Mouse (Mus musculus): ENCODE results near the gene Kansl1. TPM values are rescaled to one million over a fixed set of nuclear protein-coding genes. Genes with fewer than 3 reads are reported as not detected.
A peak's percentile ranks its signal among the peaks of the same experiment; 100 is the strongest.
"Not testable (repeated sequence)": the region's sequence is repeated elsewhere in the genome, so short reads cannot be mapped to it uniquely, and the experiment has no call there.

Gene Kansl1
- total and polyA plus RNA-seq, 3 experiments: 31.7 to 143 (median 100) TPM

DNA sequence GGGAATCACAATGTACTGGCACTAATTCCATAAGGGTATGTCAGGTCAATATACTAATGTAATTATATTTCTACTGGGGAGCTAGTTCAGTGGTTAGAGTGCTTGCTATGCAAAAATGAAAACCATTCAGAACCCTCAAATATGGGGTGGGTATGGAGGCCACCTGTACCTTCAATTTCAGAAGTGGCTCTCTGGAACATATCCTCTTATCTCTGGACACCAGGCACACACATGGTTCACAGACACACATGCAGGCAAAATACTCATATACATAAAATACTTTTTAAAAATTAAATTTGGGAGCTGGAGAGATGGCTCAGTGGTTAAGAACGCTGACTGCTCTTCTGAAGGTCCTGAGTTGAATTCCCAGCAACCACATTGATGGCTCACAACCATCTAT lies 16.0 kb downstream of the Kansl1 start:
- Histone ChIP-seq H3K4me3 (ENCODE audit: low read depth, low read length) (no peak overlapping the region), H3K4me1 (ENCODE audit: insufficient read depth, low read depth, low read length) (peaks cover 7% of the 10 kb centered on the region; the same call in 1 of the 2 replicates), H3K27me3 (ENCODE audit: insufficient read depth, low read length) (no peaks in the 10 kb centered on the region), H3K9me3 (replicated peaks) (no peaks in the 10 kb centered on the region), H3K36me3 (replicated peaks) (peaks cover 13% of the 10 kb centered on the region)
- DNase-seq (ENCODE audit: low spot score) (no peak), ATAC-seq (ENCODE audit: extremely low read depth, insufficient number of reproducible peaks, low FRiP score, poor library complexity, severe bottlenecking) (no peak)
- TF ChIP-seq POLR2AphosphoS5 (IDR thresholded peaks at IDR 0.05; ENCODE audit: insufficient replicate concordance, low read depth, low read length): no peak
- TF ChIP-seq GATA2 (IDR thresholded peaks at IDR 0.05; ENCODE audit: borderline replicate concordance, low read depth, low read length): no peak
- no peak for TF ChIP-seq GATA1 (IDR thresholded peaks at IDR 0.05; ENCODE audit: borderline replicate concordance, low read length)
- no peak for TF ChIP-seq CTCF (IDR thresholded peaks at IDR 0.05; ENCODE audit: low read depth, low read length)
- TF ChIP-seq TAL1 (conservative IDR thresholded peaks at IDR 0.05; ENCODE audit: low read depth, low read length): 0 out of 2 replicates have a peak, but pooled peaks have one; percentile 24

GRCm38 (mm10) chr11:104451239-104451638 lies 17.4 kb downstream of the Kansl1 start:
- no peaks in the 10 kb centered on the region for H3K9me3 ChIP-seq (replicated peaks)
- H3K36me3 ChIP-seq (replicated peaks): peaks cover 15% of the 10 kb centered on the region
- H3K4me3 ChIP-seq (ENCODE audit: low read depth, low read length): no peak overlapping the region
- ATAC-seq (ENCODE audit: extremely low read depth, insufficient number of reproducible peaks, low FRiP score, poor library complexity, severe bottlenecking): no peak
- H3K4me1 ChIP-seq (ENCODE audit: insufficient read depth, low read depth, low read length): peaks cover 20% of the 10 kb centered on the region
- TF ChIP-seq GATA2 (IDR thresholded peaks at IDR 0.05; ENCODE audit: borderline replicate concordance, low read depth, low read length) (no peak), TAL1 (conservative IDR thresholded peaks at IDR 0.05; ENCODE audit: low read depth, low read length) (no peak), CTCF (IDR thresholded peaks at IDR 0.05; ENCODE audit: low read depth, low read length) (no peak), GATA1 (IDR thresholded peaks at IDR 0.05; ENCODE audit: borderline replicate concordance, low read length) (no peak), POLR2AphosphoS5 (IDR thresholded peaks at IDR 0.05; ENCODE audit: insufficient replicate concordance, low read depth, low read length) (no peak)
- no peak for DNase-seq (ENCODE audit: low spot score)
- H3K27me3 ChIP-seq (ENCODE audit: insufficient read depth, low read length): no peaks in the 10 kb centered on the region

GRCm38 (mm10) chr11:104448499-104448898 lies 20.2 kb downstream of the Kansl1 start:
- peaks cover 15% of the 10 kb centered on the region for H3K36me3 ChIP-seq (replicated peaks)
- DNase-seq (ENCODE audit: low spot score); H3K9me3 ChIP-seq (replicated peaks); H3K4me3 ChIP-seq (ENCODE audit: low read depth, low read length); H3K27me3 ChIP-seq (ENCODE audit: insufficient read depth, low read length); ATAC-seq (ENCODE audit: extremely low read depth, insufficient number of reproducible peaks, low FRiP score, poor library complexity, severe bottlenecking): not testable (repeated sequence)
- H3K4me1 ChIP-seq (ENCODE audit: insufficient read depth, low read depth, low read length): peaks cover 29% of the 10 kb centered on the region

DNA sequence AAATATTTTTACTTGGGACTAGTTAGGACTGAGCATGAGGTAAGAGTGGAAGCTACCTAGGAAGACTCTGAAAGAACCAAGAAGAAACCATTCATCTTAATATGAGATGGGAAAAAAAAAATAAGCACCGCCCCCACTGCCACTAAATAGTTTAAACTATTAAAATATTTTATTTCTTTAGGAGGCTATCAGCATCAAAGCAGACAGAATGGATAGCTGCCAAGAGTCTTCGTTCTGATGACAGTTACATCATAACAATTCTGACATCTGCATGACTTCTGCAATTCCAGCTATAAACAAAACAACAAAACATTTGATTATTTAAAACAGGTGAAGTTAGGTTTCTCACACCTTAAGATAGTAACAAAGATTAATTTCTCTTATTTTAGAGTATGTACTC lies 23.1 kb downstream of the Kansl1 start:
- DNase-seq (ENCODE audit: low spot score): no peak
- no peak for ATAC-seq (ENCODE audit: extremely low read depth, insufficient number of reproducible peaks, low FRiP score, poor library complexity, severe bottlenecking)
- Histone ChIP-seq H3K9me3 (replicated peaks) (no peaks in the 10 kb centered on the region), H3K4me1 (ENCODE audit: insufficient read depth, low read depth, low read length) (peaks cover 33% of the 10 kb centered on the region), H3K36me3 (replicated peaks) (peaks cover 13% of the 10 kb centered on the region), H3K27me3 (ENCODE audit: insufficient read depth, low read length) (no peaks in the 10 kb centered on the region), H3K4me3 (ENCODE audit: low read depth, low read length) (no peak overlapping the region)
- TF ChIP-seq GATA2 (IDR thresholded peaks at IDR 0.05; ENCODE audit: borderline replicate concordance, low read depth, low read length) (no peak), POLR2AphosphoS5 (IDR thresholded peaks at IDR 0.05; ENCODE audit: insufficient replicate concordance, low read depth, low read length) (no peak), CTCF (IDR thresholded peaks at IDR 0.05; ENCODE audit: low read depth, low read length) (no peak), GATA1 (IDR thresholded peaks at IDR 0.05; ENCODE audit: borderline replicate concordance, low read length) (no peak), TAL1 (conservative IDR thresholded peaks at IDR 0.05; ENCODE audit: low read depth, low read length) (no peak)

GRCm38 (mm10) chr11:104445044-104445443 lies 23.6 kb downstream of the Kansl1 start:
- Histone ChIP-seq H3K27me3 (ENCODE audit: insufficient read depth, low read length) (no peaks in the 10 kb centered on the region), H3K4me1 (ENCODE audit: insufficient read depth, low read depth, low read length) (peaks cover 33% of the 10 kb centered on the region), H3K36me3 (replicated peaks) (peaks cover 13% of the 10 kb centered on the region), H3K9me3 (replicated peaks) (no peaks in the 10 kb centered on the region), H3K4me3 (ENCODE audit: low read depth, low read length) (no peak overlapping the region)
- TF ChIP-seq GATA2 (IDR thresholded peaks at IDR 0.05; ENCODE audit: borderline replicate concordance, low read depth, low read length) (no peak), TAL1 (conservative IDR thresholded peaks at IDR 0.05; ENCODE audit: low read depth, low read length) (no peak), GATA1 (IDR thresholded peaks at IDR 0.05; ENCODE audit: borderline replicate concordance, low read length) (no peak), POLR2AphosphoS5 (IDR thresholded peaks at IDR 0.05; ENCODE audit: insufficient replicate concordance, low read depth, low read length) (no peak), CTCF (IDR thresholded peaks at IDR 0.05; ENCODE audit: low read depth, low read length) (no peak)
- DNase-seq (ENCODE audit: low spot score) (no peak), ATAC-seq (ENCODE audit: extremely low read depth, insufficient number of reproducible peaks, low FRiP score, poor library complexity, severe bottlenecking) (no peak)

DNA sequence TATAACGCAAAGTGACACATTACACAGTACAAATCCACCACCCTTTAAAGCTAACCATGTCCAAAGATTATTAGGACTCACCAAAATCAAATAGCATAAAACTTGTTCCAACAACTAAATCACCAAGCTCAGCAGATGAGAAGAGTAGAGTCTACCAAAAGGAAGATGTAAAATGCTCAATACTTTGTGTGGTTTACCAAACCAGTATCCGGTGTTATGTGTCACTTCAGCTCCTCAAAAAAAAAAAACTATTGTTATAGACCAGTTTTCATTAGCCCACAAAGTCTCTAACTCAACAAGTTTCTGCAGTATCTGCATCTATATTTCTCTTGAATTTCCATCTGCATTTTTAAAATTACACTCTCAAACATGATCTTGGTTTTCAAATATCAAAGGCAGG lies 25.3 kb downstream of the Kansl1 start:
- Histone ChIP-seq H3K4me1 (ENCODE audit: insufficient read depth, low read depth, low read length) (peaks cover 37% of the 10 kb centered on the region), H3K36me3 (replicated peaks) (peaks cover 13% of the 10 kb centered on the region), H3K27me3 (ENCODE audit: insufficient read depth, low read length) (no peaks in the 10 kb centered on the region), H3K4me3 (ENCODE audit: low read depth, low read length) (peak overlapping the region; percentile 95), H3K9me3 (replicated peaks) (no peaks in the 10 kb centered on the region)
- DNase-seq (ENCODE audit: low spot score) (no peak), ATAC-seq (ENCODE audit: extremely low read depth, insufficient number of reproducible peaks, low FRiP score, poor library complexity, severe bottlenecking) (no peak)
- TF ChIP-seq CTCF (IDR thresholded peaks at IDR 0.05; ENCODE audit: low read depth, low read length) (no peak), TAL1 (conservative IDR thresholded peaks at IDR 0.05; ENCODE audit: low read depth, low read length) (no peak), POLR2AphosphoS5 (IDR thresholded peaks at IDR 0.05; ENCODE audit: insufficient replicate concordance, low read depth, low read length) (no peak), GATA2 (IDR thresholded peaks at IDR 0.05; ENCODE audit: borderline replicate concordance, low read depth, low read length) (no peak), GATA1 (IDR thresholded peaks at IDR 0.05; ENCODE audit: borderline replicate concordance, low read length) (no peak)
